Mouse (Mus musculus): ENCODE results near the gene Armh1.
"Not testable (repeated sequence)": the region's sequence is repeated elsewhere in the genome, so short reads cannot be mapped to it uniquely, and the experiment has no call there.

Armh1 gene

DNA sequence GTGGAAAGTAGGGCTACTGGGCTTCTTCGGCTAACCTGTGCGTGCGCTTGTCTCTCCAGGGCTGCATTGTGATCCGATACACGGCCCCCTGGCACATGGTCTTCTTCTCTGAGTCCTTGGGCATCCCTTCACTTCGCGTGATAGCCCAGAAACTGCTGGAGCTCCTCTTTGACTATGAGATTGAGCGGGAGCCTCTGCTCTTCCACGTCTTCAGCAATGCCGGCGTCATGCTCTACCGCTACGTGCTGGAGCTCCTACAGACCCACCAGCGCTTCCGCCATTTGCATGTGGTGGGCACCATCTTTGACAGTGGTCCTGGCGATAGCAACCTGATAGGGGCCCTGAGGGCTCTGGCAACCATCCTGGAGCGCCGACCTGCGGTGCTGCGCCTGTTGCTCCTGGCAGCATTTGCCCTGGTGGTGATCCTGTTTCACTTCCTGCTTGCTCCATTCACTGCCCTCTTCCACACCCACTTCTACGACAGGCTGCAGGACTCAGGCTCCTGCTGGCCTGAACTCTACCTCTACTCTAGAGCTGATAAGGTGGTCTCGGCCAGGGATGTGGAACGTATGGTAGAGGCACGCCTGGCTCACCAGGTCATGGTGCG, 16.0 kb upstream of the Armh1 start:
- DNase-seq (ENCODE audit: low spot score) = no peak

- DNase-seq (ENCODE audit: low spot score) = no peak
These were observed 15.4 kb upstream of the Armh1 start for GRCm38 (mm10) chr4:117267284-117267683.

GRCm38 (mm10) chr4:117262987-117263386, 11.1 kb upstream of the Armh1 start:
- no peak for DNase-seq (ENCODE audit: low spot score)

DNA sequence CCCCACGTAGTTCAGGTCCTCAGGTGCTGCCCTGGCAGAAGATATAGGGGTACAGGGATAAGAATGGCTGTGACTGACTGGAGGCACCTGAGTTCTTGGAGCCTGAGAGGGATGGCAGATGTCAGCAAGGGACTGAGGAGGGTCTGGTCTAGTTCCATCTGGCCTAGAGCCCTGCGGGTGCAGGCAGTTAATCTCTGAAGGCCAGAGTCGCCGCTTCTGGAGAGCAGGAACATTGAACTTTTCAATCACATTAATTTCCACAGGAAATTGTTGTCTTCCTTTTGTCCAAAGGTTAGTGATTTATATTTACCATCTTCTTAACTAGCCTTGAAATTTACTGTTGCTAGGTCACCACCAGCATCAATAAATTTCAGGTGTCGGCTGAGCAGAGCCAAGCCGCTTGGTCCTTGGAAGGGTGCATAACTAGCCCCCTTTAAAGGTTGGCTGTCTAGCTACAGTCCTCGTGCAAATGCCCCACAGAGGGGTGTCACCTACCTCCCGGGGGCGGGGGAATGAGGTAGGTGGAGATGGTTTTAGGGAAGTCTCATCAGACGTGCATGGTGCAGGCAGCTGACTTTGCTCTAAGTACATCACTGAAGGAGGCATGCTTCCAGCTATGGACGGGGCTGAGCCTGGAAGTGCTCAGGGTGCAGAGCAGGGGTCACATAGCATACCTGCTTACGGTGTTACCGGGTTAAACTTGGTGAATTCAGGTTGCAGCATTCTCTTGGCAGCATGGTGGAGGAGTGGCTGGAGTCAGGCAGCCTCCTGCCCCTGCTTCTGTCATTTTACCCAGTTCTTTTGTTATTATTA, 10.4 kb upstream of the Armh1 start:
- DNase-seq (ENCODE audit: low spot score) = no peak

DNA sequence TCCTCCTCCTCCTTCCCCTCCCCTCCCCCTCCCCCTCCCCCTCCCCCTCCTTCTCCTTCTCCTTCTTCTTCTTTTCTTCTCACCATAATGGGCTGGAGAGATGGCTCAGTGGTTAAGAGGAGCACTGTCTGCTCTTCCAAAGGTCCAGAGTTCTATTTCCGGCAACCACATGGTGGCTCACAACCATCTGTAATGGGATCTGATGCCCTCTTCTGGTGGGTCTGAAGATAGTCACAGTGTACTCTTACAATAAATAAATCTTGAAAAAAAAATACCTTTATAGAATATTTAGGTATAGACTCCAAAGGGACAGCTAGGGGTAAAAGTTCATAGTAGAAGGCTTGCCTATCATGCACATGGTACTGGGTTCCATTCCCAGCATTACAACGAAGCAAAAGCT, 9.3 kb upstream of the Armh1 start:
- no peak for DNase-seq (ENCODE audit: low spot score)

GRCm38 (mm10) chr4:117259909-117260308, 8.0 kb upstream of the Armh1 start:
- not testable (repeated sequence) for DNase-seq (ENCODE audit: low spot score)

- DNase-seq (ENCODE audit: low spot score) = no peak
These were observed 2.7 kb upstream of the Armh1 start for GRCm38 (mm10) chr4:117254672-117255071.

DNA sequence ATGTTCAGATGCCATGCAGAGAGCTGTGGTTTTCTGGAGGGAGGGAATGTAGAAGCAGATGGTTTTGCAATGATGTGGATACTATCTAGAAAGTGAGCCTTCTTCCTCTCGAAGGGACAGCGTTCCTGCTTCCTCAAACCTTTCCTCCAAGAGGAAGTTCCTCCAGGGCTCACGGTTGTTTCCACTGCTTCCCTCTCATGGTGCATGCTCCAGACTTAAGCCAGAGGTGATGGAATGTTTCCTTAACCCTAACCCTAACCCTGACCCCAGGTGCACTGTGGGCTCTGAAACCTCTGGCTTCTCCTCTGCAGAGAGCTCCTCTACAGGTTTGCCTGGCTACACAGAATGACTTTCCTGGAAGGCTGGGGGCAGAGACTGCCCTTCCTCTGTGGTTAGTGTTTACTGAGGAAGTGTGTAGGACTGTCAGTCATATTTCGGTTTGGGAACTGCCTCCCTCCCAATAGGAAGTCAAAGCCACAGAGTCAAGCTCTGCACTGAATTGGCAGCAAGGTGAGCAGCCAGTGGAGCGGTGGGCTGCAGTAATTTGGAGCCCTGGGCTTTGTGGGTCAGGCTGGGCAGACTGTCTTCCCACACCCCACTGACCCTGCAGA, 2.2 kb upstream of the Armh1 start:
- DNase-seq (ENCODE audit: low spot score) = no peak

DNA sequence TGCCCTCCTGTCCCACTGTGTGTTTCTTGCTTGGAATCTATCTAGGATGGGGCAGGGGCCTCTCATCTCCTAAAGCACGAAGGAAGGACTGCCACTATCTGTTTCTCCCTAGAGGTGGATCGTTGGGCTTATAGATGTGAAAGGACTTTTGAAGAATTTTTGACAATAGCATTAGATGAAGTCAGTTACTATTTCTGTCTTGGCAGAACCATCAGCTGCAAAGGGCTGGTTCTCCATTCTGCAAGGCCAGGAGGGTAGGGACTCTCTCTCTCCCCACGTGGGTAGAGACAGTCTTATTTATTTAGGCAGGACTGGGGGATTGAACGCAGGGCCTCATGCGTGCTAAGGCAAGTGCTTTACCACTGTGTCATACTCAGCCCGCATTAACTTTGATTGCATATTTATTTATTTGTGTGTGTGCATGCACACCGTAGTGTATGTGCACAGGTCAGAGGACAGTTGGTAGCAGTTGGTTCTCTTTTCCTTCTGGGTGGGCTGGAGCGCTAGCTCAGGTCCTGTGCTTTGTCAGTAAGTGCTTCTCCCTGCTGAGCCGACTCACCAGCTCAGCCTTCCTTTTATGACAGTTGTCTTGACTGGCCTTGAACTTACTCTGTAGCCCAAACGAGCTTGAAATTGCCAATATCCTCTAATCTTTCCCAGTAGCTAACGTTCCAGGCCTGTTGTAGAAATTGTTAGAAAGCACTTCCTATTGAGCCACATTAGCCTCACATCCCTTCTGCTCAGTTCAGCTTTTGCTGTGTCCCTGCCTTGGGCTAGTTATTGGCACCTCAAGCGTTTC, 1.5 kb upstream of the Armh1 start:
- DNase-seq (ENCODE audit: low spot score) = no peak

GRCm38 (mm10) chr4:117252755-117253154, 830 bp upstream of the Armh1 start:
- DNase-seq (ENCODE audit: low spot score) = no peak

GRCm38 (mm10) chr4:117252351-117252750, 426 bp upstream of the Armh1 start:
- DNase-seq (ENCODE audit: low spot score) = peak; percentile 47

DNA sequence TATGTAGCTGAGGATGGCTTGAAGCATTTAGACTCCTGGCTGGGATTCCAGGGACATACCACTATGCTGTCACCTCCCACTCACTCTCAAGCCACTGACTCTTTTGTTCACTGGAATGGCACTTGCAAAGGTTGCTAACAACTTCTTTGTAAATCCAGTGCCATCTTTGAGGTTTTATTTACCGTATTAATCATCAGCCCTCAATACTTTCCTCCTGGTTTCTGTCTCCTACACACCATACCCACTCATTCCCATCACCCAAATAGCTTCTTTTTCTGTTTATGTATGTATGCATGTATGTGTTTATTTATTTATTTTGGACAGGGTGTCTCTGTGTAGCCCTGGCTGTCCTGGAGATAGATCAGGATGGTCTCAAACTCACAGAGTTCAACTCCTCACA, 943 bp downstream of the Armh1 start:
- DNase-seq (ENCODE audit: low spot score) = no peak

DNA sequence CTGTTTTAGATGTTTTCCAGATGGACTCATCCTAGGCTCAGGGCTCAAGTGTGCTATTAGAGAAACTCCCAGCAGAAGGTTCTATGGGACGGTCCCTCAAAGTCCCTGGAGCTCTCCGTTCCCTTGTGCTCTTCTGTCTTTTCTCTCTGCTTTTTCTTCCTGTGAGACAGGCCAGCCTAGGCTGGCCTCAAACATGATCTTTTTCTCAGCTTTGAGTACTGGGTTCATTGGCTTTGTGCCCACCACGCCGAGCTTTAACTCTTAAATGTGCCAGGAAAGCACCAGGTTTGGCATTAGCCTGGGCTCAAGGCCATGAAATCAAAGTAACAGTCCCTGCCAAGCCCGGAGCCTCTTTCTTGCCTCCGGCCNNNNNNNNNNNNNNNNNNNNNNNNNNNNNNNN, 11.1 kb downstream of the Armh1 start:
- no peak for DNase-seq (ENCODE audit: low spot score)

DNA sequence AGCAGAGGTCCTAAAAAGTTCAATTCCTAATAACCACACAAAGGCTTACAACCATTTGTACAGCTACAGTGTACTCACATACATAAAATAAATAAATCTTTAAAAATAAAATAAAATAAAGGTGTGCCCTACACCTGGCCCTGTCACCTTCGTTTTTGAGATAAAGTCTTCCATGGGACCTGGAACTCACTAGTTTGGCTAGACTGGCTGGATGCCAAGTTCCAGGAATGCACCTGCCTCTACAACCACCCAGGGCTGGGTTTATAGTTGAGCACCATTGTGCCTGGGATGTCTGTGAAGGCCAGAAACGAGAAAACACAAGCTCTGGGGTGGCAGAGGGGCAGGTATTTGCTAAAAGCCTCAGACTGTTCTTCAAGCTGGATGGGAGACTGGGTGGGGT, 12.8 kb downstream of the Armh1 start:
- no peak for DNase-seq (ENCODE audit: low spot score)

GRCm38 (mm10) chr4:117235822-117236221, 16.1 kb downstream of the Armh1 start:
- no peak for DNase-seq (ENCODE audit: low spot score)

- no peak for DNase-seq (ENCODE audit: low spot score)
These were observed 17.7 kb downstream of the Armh1 start for GRCm38 (mm10) chr4:117234166-117234741.

DNA sequence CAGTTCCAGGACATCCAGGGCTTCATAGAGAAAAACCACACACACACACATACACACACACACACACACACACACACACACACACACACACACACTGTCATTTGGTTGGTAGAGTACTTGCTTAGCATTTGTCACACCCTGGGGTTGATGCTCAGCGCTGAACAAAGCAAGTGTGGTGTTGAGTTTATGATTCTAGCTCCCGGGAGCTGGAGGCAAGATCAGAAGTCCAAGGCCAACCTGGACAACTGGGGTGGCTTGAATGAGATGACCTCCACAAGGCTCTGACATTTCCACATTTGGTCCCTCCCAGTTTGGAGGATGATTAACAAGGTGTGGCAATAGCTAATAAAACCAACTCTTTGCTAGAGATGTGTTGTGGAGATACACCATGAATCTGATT, 20.7 kb downstream of the Armh1 start:
- no peak for DNase-seq (ENCODE audit: low spot score)

- DNase-seq (ENCODE audit: low spot score) = no peak
These were observed 21.6 kb downstream of the Armh1 start for GRCm38 (mm10) chr4:117230331-117230730.

DNA sequence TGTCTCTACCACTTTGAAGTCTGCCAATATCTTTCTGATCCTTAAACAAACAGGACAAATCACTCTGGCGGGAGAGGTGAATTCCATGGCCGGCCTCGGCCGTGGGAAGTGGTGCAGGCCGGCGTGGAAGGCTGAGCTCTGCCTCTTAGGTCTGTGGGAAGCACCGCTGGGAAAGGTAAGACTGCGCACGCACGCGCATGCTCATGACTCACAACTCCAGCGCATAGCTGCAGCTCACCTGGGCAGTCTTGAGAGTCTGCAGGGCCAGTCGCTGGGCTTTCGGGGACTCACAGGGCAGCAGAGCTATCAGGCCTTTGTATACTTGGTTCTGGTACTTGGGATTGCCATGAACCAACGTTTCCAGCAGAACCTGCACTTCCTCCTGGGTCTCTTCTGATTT, 22.3 kb downstream of the Armh1 start:
- DNase-seq (ENCODE audit: low spot score) = no peak

DNA sequence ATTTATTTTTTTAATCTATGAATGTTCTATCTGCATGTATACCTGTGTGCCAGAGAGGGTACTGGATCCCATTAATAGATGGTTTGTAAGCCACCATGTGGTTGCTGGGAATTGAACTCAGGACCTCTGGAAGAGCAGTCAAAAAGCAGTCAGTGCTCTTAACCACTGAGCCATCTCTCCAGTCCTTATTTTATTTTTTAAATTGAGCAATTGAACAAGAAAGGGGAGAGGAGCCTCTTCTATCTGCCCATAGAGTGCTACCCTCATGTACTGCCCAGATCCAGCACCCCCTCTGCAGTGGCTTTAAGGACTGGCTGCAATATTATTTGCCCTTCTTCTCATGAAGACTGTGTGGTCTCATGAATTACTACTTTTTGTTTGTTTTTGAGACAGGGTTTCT, 26.7 kb downstream of the Armh1 start:
- DNase-seq (ENCODE audit: low spot score) = no peak

DNA sequence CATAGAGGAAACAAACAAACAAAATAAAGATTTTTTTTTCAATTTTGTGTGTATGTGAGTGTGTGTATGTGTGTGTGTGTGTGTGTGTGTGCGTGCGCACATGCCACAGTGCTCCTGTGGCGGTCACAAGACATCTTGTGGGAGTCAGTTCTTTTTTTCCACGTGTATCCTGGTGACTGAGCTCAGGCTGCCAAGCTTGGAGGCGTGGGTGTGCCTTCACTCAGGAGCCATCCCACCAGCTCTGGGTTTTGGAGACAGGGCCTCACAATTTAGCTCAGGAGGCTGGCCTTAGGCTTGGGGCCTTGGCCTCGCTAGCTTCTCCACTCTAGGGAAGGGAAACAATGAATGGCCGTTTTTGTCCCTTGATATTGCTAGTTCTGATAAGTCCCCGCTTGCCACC, 27.8 kb downstream of the Armh1 start:
- DNase-seq (ENCODE audit: low spot score) = no peak

GRCm38 (mm10) chr4:117223001-117223400, 28.9 kb downstream of the Armh1 start:
- DNase-seq (ENCODE audit: low spot score) = no peak
